Mouse (Mus musculus): Measurements from ENCODE around the gene Pogk. TPM values are rescaled to one million over a fixed set of nuclear protein-coding genes. Genes with fewer than 3 reads are reported as not detected.

Pogk gene
- total and polyA plus RNA-seq, 3 experiments = 0.22 TPM; not detected in 2

- Histone ChIP-seq H3K36me3 (replicated peaks) (peaks cover 83% of the 10 kb centered on the region), H3K4me3 (ENCODE audit: low read depth, low read length) (no peak overlapping the region)
- no peak for DNase-seq (ENCODE audit: low spot score)
Measured at GRCm38 (mm10) chr1:166384614-166385013, 25.0 kb downstream of the Pogk start.

GRCm38 (mm10) chr1:166382626-166383025, 27.0 kb downstream of the Pogk start:
- peaks cover 63% of the 10 kb centered on the region for H3K36me3 ChIP-seq (replicated peaks)

More at GRCm38 (mm10) chr1:166384614-166385013, 25.0 kb downstream of the Pogk start:
- Histone ChIP-seq H3K9me3 (replicated peaks) (no peaks in the 10 kb centered on the region), H3K27me3 (ENCODE audit: insufficient read depth, low read length) (no peaks in the 10 kb centered on the region), H3K4me1 (ENCODE audit: insufficient read depth, low read depth, low read length) (peaks cover 22% of the 10 kb centered on the region)
- ATAC-seq (ENCODE audit: extremely low read depth, insufficient number of reproducible peaks, low FRiP score, poor library complexity, severe bottlenecking) = no peak
- no peak for TF ChIP-seq CTCF (IDR thresholded peaks at IDR 0.05; ENCODE audit: low read depth, low read length)
- no peak for TF ChIP-seq GATA2 (IDR thresholded peaks at IDR 0.05; ENCODE audit: borderline replicate concordance, low read depth, low read length)
- no peak for TF ChIP-seq POLR2AphosphoS5 (IDR thresholded peaks at IDR 0.05; ENCODE audit: insufficient replicate concordance, low read depth, low read length)
- no peak for TF ChIP-seq TAL1 (conservative IDR thresholded peaks at IDR 0.05; ENCODE audit: low read depth, low read length)
- no peak for TF ChIP-seq GATA1 (IDR thresholded peaks at IDR 0.05; ENCODE audit: borderline replicate concordance, low read length)

GRCm38 (mm10) chr1:166381821-166382220, 27.8 kb downstream of the Pogk start:
- ATAC-seq (ENCODE audit: extremely low read depth, insufficient number of reproducible peaks, low FRiP score, poor library complexity, severe bottlenecking) = no peak
- no peaks in the 10 kb centered on the region for H3K27me3 ChIP-seq (ENCODE audit: insufficient read depth, low read length)
- peaks cover 56% of the 10 kb centered on the region for H3K36me3 ChIP-seq (replicated peaks)
- H3K9me3 ChIP-seq (replicated peaks) = no peaks in the 10 kb centered on the region
- H3K4me3 ChIP-seq (ENCODE audit: low read depth, low read length) = no peak overlapping the region
- DNase-seq (ENCODE audit: low spot score) = no peak
- H3K4me1 ChIP-seq (ENCODE audit: insufficient read depth, low read depth, low read length) = peaks cover 28% of the 10 kb centered on the region
- TF ChIP-seq POLR2AphosphoS5 (IDR thresholded peaks at IDR 0.05; ENCODE audit: insufficient replicate concordance, low read depth, low read length) (no peak), TAL1 (conservative IDR thresholded peaks at IDR 0.05; ENCODE audit: low read depth, low read length) (no peak), GATA1 (IDR thresholded peaks at IDR 0.05; ENCODE audit: borderline replicate concordance, low read length) (no peak), GATA2 (IDR thresholded peaks at IDR 0.05; ENCODE audit: borderline replicate concordance, low read depth, low read length) (no peak), CTCF (IDR thresholded peaks at IDR 0.05; ENCODE audit: low read depth, low read length) (no peak)

More at GRCm38 (mm10) chr1:166382626-166383025, 27.0 kb downstream of the Pogk start:
- ATAC-seq (ENCODE audit: extremely low read depth, insufficient number of reproducible peaks, low FRiP score, poor library complexity, severe bottlenecking) (no peak), DNase-seq (ENCODE audit: low spot score) (no peak)
- H3K4me1 ChIP-seq (ENCODE audit: insufficient read depth, low read depth, low read length) = peaks cover 28% of the 10 kb centered on the region
- H3K4me3 ChIP-seq (ENCODE audit: low read depth, low read length) = no peak overlapping the region
- H3K9me3 ChIP-seq (replicated peaks) = no peaks in the 10 kb centered on the region
- TF ChIP-seq POLR2AphosphoS5 (IDR thresholded peaks at IDR 0.05; ENCODE audit: insufficient replicate concordance, low read depth, low read length) (no peak), TAL1 (conservative IDR thresholded peaks at IDR 0.05; ENCODE audit: low read depth, low read length) (no peak), GATA1 (IDR thresholded peaks at IDR 0.05; ENCODE audit: borderline replicate concordance, low read length) (no peak), GATA2 (IDR thresholded peaks at IDR 0.05; ENCODE audit: borderline replicate concordance, low read depth, low read length) (no peak), CTCF (IDR thresholded peaks at IDR 0.05; ENCODE audit: low read depth, low read length) (no peak)
- H3K27me3 ChIP-seq (ENCODE audit: insufficient read depth, low read length) = no peaks in the 10 kb centered on the region

- TF ChIP-seq GATA2 (IDR thresholded peaks at IDR 0.05; ENCODE audit: borderline replicate concordance, low read depth, low read length) (no peak), POLR2AphosphoS5 (IDR thresholded peaks at IDR 0.05; ENCODE audit: insufficient replicate concordance, low read depth, low read length) (no peak), CTCF (IDR thresholded peaks at IDR 0.05; ENCODE audit: low read depth, low read length) (no peak), GATA1 (IDR thresholded peaks at IDR 0.05; ENCODE audit: borderline replicate concordance, low read length) (no peak), TAL1 (conservative IDR thresholded peaks at IDR 0.05; ENCODE audit: low read depth, low read length) (no peak)
- DNase-seq (ENCODE audit: low spot score) (no peak), ATAC-seq (ENCODE audit: extremely low read depth, insufficient number of reproducible peaks, low FRiP score, poor library complexity, severe bottlenecking) (no peak)
- Histone ChIP-seq H3K27me3 (ENCODE audit: insufficient read depth, low read length) (no peaks in the 10 kb centered on the region), H3K36me3 (replicated peaks) (peaks cover 52% of the 10 kb centered on the region), H3K4me3 (ENCODE audit: low read depth, low read length) (no peak overlapping the region), H3K9me3 (replicated peaks) (no peaks in the 10 kb centered on the region), H3K4me1 (ENCODE audit: insufficient read depth, low read depth, low read length) (peaks cover 28% of the 10 kb centered on the region)
Measured at GRCm38 (mm10) chr1:166381336-166381735, 28.3 kb downstream of the Pogk start.

GRCm38 (mm10) chr1:166379630-166380231, 29.9 kb downstream of the Pogk start:
- DNase-seq (ENCODE audit: low spot score) = peak; percentile 77
- TF ChIP-seq CTCF (IDR thresholded peaks at IDR 0.05; ENCODE audit: low read depth, low read length) (no peak), POLR2AphosphoS5 (IDR thresholded peaks at IDR 0.05; ENCODE audit: insufficient replicate concordance, low read depth, low read length) (no peak), GATA1 (IDR thresholded peaks at IDR 0.05; ENCODE audit: borderline replicate concordance, low read length) (no peak), TAL1 (conservative IDR thresholded peaks at IDR 0.05; ENCODE audit: low read depth, low read length) (no peak), GATA2 (IDR thresholded peaks at IDR 0.05; ENCODE audit: borderline replicate concordance, low read depth, low read length) (no peak)
- Histone ChIP-seq H3K36me3 (replicated peaks) (peaks cover 36% of the 10 kb centered on the region), H3K4me3 (ENCODE audit: low read depth, low read length) (peak overlapping the region; percentile 83), H3K4me1 (ENCODE audit: insufficient read depth, low read depth, low read length) (peaks cover 28% of the 10 kb centered on the region), H3K9me3 (replicated peaks) (no peaks in the 10 kb centered on the region), H3K27me3 (ENCODE audit: insufficient read depth, low read length) (no peaks in the 10 kb centered on the region)
- peak; percentile 71 for ATAC-seq (ENCODE audit: extremely low read depth, insufficient number of reproducible peaks, low FRiP score, poor library complexity, severe bottlenecking)

- H3K36me3 ChIP-seq (replicated peaks) = peaks cover 31% of the 10 kb centered on the region
- TF ChIP-seq TAL1 (conservative IDR thresholded peaks at IDR 0.05; ENCODE audit: low read depth, low read length) (no peak), POLR2AphosphoS5 (IDR thresholded peaks at IDR 0.05; ENCODE audit: insufficient replicate concordance, low read depth, low read length) (no peak), CTCF (IDR thresholded peaks at IDR 0.05; ENCODE audit: low read depth, low read length) (no peak), GATA2 (IDR thresholded peaks at IDR 0.05; ENCODE audit: borderline replicate concordance, low read depth, low read length) (no peak), GATA1 (IDR thresholded peaks at IDR 0.05; ENCODE audit: borderline replicate concordance, low read length) (no peak)
- H3K27me3 ChIP-seq (ENCODE audit: insufficient read depth, low read length) = no peaks in the 10 kb centered on the region
- DNase-seq (ENCODE audit: low spot score) (peak; percentile 94), ATAC-seq (ENCODE audit: extremely low read depth, insufficient number of reproducible peaks, low FRiP score, poor library complexity, severe bottlenecking) (peak; percentile 74)
- H3K4me1 ChIP-seq (ENCODE audit: insufficient read depth, low read depth, low read length) = peaks cover 28% of the 10 kb centered on the region
- 0 out of 2 replicates have a peak, but pooled peaks cover 3% of the 10 kb centered on the region for H3K9me3 ChIP-seq (replicated peaks)
- peak within 1 kb of the TSS; percentile 83 for H3K4me3 ChIP-seq (ENCODE audit: low read depth, low read length)
Measured at GRCm38 (mm10) chr1:166379013-166379629, 30.5 kb downstream of the Pogk start, which contains the start of gene Tada1. Gene Tada1 (plus strand): TSS chr1:166379097.

Data from G1E (cell line).